Mouse (Mus musculus) liver, embryonic 15.5 days (tissue): ENCODE measurements around the gene Gm20458. TPM values are rescaled to one million over a fixed set of nuclear protein-coding genes. Genes with fewer than 3 reads are reported as not detected.

Experiments
- ATAC-seq: fragments of 200-750 bp; cut with Nextera tagmentation; 2 replicates; pipeline ENCODE4 v1.8.0; 2017; ENCODE audit warnings: moderate number of reproducible peaks, mild to moderate bottlenecking, moderate library complexity; ENCODE audit not compliant: insufficient read depth
- H3K27ac ChIP-seq: fragments of 300-500 bp; sonication (generic); replicated peaks from 2 replicates; pipeline ENCODE4 v1.5.1; 2015; ENCODE audit warnings: mild to moderate bottlenecking, inconsistent platforms
- H3K27me3 ChIP-seq: fragments of 300-500 bp; sonication (generic); 2 replicates; pipeline ENCODE4 v1.6.1; 2015; ENCODE audit warnings: mild to moderate bottlenecking, inconsistent platforms
- H3K36me3 ChIP-seq: fragments of 300-500 bp; sonication (generic); replicated peaks from 2 replicates; pipeline ENCODE4 v1.6.1; 2015; ENCODE audit warnings: moderate library complexity, mild to moderate bottlenecking, inconsistent platforms
- H3K4me1 ChIP-seq: fragments of 300-500 bp; sonication (generic); replicated peaks from 2 replicates; pipeline ENCODE4 v1.6.1; 2015; ENCODE audit warnings: inconsistent platforms
- H3K4me2 ChIP-seq: fragments of 300-500 bp; sonication (generic); 2 replicates; pipeline ENCODE4 v1.6.1; 2015; ENCODE audit warnings: moderate library complexity, mild to moderate bottlenecking, inconsistent platforms
- H3K4me3 ChIP-seq: fragments of 300-500 bp; sonication (generic); replicated peaks from 2 replicates; pipeline ENCODE4 v1.5.1; 2015; ENCODE audit warnings: mild to moderate bottlenecking, inconsistent platforms
- H3K9ac ChIP-seq: fragments of 300-500 bp; sonication (generic); 2 replicates; pipeline ENCODE4 v1.6.1; 2015; ENCODE audit warnings: moderate library complexity, mild to moderate bottlenecking, inconsistent platforms
- H3K9me3 ChIP-seq: fragments of 300-500 bp; sonication (generic); replicated peaks from 2 replicates; pipeline ENCODE4 v1.6.1; 2016; ENCODE audit warnings: inconsistent platforms
- WGBS: fragments of 180-500 bp; shearing (Covaris S2); methylation state at CpG from one replicate; pipeline ENCODE4 v1.1.7; 2015; ENCODE audit warnings: mixed read lengths; ENCODE audit not compliant: insufficient replicate concordance; 5-methylcytosine and 5-hydroxymethylcytosine counted together
- polyA plus RNA-seq: library from polyadenylated mRNA; unstranded; fragments of >200 nt; fragmentation: Nextera tagmentation; extraction: Ambion mirVana; gene quantifications from 2 replicates; pipeline ENCODE4 v1.2.1, GENCODE M21; 2015

Gene Gm20458
- polyA plus RNA-seq, 1 experiment from 2014 or later, result 5.0 TPM

- 61% methylated on average over 5 of the region's 5 CpGs for WGBS
- Histone ChIP-seq H3K27me3 (peaks cover 12% of the 10 kb centered on the region; the same call in 1 of the 2 replicates), H3K27ac (no peak overlapping the region), H3K9ac (no peak overlapping the region), H3K9me3 (no peaks in the 10 kb centered on the region), H3K4me3 (no peak overlapping the region), H3K36me3 (peaks cover 39% of the 10 kb centered on the region), H3K4me2 (no peak overlapping the region), H3K4me1 (no peaks in the 10 kb centered on the region)
- no peak for ATAC-seq
Measured at GRCm38 (mm10) chr2:164425401-164425800, 35.4 kb upstream of the Gm20458 start.

DNA sequence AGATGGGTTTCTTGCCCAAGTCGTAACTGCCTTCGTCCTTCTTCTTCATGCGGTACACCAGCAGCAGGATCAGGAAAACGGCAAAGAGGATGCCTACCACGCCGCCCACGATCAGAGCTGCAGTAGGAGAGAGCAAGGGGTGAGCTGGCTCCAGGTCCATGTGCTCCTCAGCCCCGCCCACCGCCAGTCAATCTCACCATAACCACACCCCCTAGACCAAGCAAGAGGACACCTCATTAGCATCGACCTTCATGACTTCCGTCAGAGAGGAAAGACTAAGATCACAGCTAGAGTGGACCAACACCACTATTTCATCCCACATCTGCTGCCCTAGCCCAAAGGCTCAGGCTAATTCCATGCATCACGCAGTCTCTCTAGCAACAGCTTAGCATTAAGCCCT, 34.6 kb upstream of the Gm20458 start:
- 11% methylated on average over 12 of the region's 12 CpGs for WGBS
- ATAC-seq, result no peak

DNA sequence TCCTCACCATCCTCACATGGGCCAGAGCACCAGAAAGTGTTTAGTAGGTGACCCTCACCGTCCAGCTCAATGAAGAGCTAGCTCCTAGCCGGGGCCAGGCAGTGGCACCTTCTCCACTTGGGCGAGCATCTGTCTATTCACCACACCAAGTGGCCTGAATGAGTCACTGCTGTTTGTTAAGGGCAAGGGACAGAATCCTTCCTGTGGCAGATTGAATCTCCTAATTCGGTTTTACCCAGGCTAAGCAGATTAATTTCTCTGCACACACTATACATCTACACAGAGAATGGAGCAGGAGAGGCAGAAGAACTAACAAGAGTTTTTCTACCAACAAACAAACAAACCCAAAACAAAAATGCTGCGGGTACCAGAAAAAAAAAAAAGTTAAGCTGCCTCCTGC, 33.8 kb upstream of the Gm20458 start:
- H3K9ac ChIP-seq, result no peak overlapping the region
- H3K36me3 ChIP-seq, result peaks cover 39% of the 10 kb centered on the region
- H3K4me3 ChIP-seq, result no peak overlapping the region
- no peak overlapping the region for H3K4me2 ChIP-seq
- no peak for ATAC-seq
- H3K27me3 ChIP-seq, result peaks cover 17% of the 10 kb centered on the region; the same call in 1 of the 2 replicates
- no peaks in the 10 kb centered on the region for H3K9me3 ChIP-seq
- WGBS, result 50% methylated on average over 5 of the region's 5 CpGs
- H3K4me1 ChIP-seq, result peaks cover 4% of the 10 kb centered on the region; the same call in 1 of the 2 replicates
- H3K27ac ChIP-seq, result no peak overlapping the region

More for the DNA sequence above, 34.6 kb upstream of the Gm20458 start:
- H3K36me3 ChIP-seq, result peaks cover 39% of the 10 kb centered on the region
- no peaks in the 10 kb centered on the region for H3K9me3 ChIP-seq
- H3K4me3 ChIP-seq, result no peak overlapping the region
- no peak overlapping the region for H3K9ac ChIP-seq
- H3K4me2 ChIP-seq, result no peak overlapping the region
- no peaks in the 10 kb centered on the region; the same call in 1 of the 2 replicates for H3K4me1 ChIP-seq
- H3K27me3 ChIP-seq, result peaks cover 12% of the 10 kb centered on the region; the same call in 1 of the 2 replicates
- no peak overlapping the region for H3K27ac ChIP-seq

DNA sequence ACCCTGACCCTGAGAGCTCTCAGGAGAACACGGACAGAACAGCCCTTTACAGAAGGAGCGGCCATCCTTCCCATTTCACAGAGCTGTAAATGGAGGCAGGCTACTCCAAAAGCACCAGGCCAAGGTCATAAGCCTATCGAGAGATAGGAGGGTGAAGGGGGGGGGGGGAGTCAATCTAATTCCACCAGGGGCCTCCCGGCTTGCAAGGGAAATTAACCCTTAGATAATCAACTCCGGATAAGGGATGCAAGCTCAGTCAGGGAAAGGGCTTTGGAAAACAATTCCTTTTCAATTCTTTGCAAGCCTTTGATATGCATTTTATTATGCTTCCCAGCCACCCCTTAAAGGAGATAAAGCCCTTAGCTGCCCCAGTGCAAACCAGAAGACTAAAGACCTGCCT, 32.3 kb upstream of the Gm20458 start:
- H3K4me2 ChIP-seq, result no peak overlapping the region
- H3K4me1 ChIP-seq, result peaks cover 4% of the 10 kb centered on the region; the same call in 1 of the 2 replicates
- no peaks in the 10 kb centered on the region for H3K9me3 ChIP-seq
- H3K4me3 ChIP-seq, result no peak overlapping the region
- H3K36me3 ChIP-seq, result peaks cover 39% of the 10 kb centered on the region
- no peak overlapping the region for H3K9ac ChIP-seq
- peaks cover 20% of the 10 kb centered on the region; the same call in 1 of the 2 replicates for H3K27me3 ChIP-seq
- no peak for ATAC-seq
- no peak overlapping the region for H3K27ac ChIP-seq
- WGBS, result 32% methylated on average over 5 of the region's 5 CpGs

DNA sequence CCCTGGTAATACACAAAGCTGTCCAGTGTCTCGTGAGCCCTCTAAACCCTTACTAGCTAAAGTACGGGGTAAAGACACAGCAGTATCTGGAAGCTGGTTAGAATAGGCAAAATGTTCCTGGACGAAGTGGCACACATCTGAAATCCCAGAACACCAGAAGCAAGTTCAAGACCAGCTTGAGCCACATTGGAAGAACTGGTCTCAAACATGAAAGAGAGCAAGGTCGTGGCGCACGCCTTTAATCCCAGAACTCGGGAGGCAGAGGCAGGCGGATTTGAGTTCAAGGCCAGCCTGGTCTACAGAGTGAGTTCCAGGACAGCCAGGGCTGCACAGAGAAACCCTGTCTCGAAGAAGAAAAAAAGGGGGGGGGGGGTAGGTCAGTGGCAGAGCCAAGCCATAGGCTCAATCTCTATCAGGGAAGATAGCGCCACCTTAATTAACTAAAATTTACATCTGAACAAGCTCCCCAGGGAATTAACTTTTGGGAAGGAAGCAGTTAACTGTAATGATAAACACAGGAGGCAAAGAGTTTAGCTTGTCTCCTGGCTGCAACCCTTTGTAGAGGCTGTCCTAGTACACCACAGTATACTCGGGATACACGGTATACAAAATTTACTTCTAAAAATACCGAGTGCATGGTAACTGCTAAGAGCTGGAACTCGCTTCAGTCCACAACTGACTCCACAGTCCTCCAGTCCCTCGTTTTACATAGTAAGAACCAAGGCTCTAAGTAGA, 30.7 kb upstream of the Gm20458 start:
- Histone ChIP-seq H3K4me1 (peaks cover 4% of the 10 kb centered on the region), H3K27me3 (peaks cover 22% of the 10 kb centered on the region; the same call in 1 of the 2 replicates), H3K27ac (no peak overlapping the region; the same call in 1 of the 2 replicates), H3K4me3 (no peak overlapping the region), H3K4me2 (no peak overlapping the region), H3K9me3 (no peaks in the 10 kb centered on the region), H3K9ac (no peak overlapping the region), H3K36me3 (peaks cover 29% of the 10 kb centered on the region; the same call in 1 of the 2 replicates)
- 34% methylated on average over 15 of the region's 15 CpGs for WGBS
- no peak for ATAC-seq

DNA sequence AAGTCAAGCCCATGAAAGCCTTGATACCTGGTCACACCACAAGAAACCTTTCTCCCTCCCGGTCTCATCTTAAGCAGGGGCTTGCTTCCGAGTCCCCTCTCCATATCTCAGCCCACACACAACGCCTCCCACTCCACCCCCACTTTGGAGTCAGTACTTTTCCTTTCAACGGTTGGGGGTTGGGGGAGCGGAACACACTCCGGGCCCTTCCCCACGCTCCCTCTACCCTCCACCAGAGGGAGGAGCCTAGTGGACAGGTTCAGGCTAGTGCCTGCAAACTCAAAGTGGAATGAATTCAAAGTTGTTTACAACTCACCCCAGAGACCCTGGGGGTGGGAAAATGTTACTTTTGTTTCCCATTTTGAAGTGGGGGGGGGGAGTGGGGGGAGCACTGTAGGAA, 30.1 kb upstream of the Gm20458 start:
- WGBS, result 9% methylated on average over 7 of the region's 7 CpGs
- Histone ChIP-seq H3K4me2 (no peak overlapping the region), H3K27ac (no peak overlapping the region; the same call in 1 of the 2 replicates), H3K4me3 (no peak overlapping the region), H3K4me1 (peaks cover 4% of the 10 kb centered on the region), H3K36me3 (peaks cover 25% of the 10 kb centered on the region; the same call in 1 of the 2 replicates), H3K9ac (no peak overlapping the region), H3K27me3 (peaks cover 22% of the 10 kb centered on the region; the same call in 1 of the 2 replicates), H3K9me3 (no peaks in the 10 kb centered on the region)
- ATAC-seq, result no peak

DNA sequence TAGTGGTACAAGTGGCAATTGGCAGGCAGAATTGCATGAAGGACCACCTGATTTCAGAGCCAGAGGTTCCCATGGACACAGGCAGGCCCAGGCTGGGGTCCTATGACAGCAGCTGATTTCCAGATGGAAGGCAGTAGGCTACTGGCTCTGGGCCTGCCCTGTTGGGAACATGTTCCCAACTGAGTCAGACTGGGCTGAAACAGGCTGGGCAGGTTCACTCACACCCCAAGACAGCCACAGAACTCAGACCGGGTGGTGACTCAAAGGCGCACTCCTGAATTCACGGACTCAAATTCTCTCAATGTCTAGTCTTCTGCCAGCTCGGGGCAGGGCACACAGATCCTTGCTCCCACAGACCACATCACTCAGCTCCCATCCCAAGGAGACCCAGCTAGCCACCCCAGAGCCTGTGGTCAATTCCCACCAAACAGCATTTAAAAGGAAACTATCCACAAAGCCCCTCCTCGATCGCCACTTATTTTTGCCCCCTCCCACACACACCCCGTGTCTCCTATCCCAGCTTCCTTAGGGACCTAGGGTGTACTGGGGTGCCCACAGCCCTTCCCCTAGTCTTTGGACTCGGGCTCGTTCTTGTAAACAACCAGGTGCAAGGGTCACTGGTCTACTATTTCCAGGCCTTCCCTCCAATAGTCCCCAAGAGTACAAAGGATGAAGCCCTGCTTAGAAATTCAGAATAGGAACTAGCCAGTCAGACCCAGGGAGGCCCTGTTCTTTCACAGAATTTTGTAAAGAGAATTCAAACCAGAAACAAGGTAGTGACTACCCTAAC, 28.9 kb upstream of the Gm20458 start:
- ATAC-seq, result peak; percentile 61

GRCm38 (mm10) chr2:164432541-164433191, 28.1 kb upstream of the Gm20458 start:
- Histone ChIP-seq H3K4me3 (peak overlapping the region; percentile 2; the same call in 1 of the 2 replicates), H3K27ac (peak overlapping the region; percentile 81), H3K4me1 (peaks cover 11% of the 10 kb centered on the region), H3K27me3 (peaks cover 31% of the 10 kb centered on the region; the same call in 1 of the 2 replicates), H3K4me2 (peak overlapping the region; percentile 46), H3K9ac (no peak overlapping the region), H3K36me3 (peaks cover 15% of the 10 kb centered on the region; the same call in 1 of the 2 replicates), H3K9me3 (no peaks in the 10 kb centered on the region)
- WGBS, result 22% methylated on average over 22 of the region's 22 CpGs
- peak; percentile 4; the same call in 1 of the 2 replicates for ATAC-seq

More for the DNA sequence above, 28.9 kb upstream of the Gm20458 start:
- Histone ChIP-seq H3K9ac (no peak overlapping the region), H3K4me2 (peak overlapping the region; percentile 46), H3K36me3 (peaks cover 21% of the 10 kb centered on the region; the same call in 1 of the 2 replicates), H3K27ac (peak overlapping the region; percentile 81), H3K4me1 (peaks cover 11% of the 10 kb centered on the region), H3K9me3 (no peaks in the 10 kb centered on the region), H3K27me3 (peaks cover 29% of the 10 kb centered on the region; the same call in 1 of the 2 replicates), H3K4me3 (no peak overlapping the region)
- WGBS, result 46% methylated on average over 9 of the region's 9 CpGs

DNA sequence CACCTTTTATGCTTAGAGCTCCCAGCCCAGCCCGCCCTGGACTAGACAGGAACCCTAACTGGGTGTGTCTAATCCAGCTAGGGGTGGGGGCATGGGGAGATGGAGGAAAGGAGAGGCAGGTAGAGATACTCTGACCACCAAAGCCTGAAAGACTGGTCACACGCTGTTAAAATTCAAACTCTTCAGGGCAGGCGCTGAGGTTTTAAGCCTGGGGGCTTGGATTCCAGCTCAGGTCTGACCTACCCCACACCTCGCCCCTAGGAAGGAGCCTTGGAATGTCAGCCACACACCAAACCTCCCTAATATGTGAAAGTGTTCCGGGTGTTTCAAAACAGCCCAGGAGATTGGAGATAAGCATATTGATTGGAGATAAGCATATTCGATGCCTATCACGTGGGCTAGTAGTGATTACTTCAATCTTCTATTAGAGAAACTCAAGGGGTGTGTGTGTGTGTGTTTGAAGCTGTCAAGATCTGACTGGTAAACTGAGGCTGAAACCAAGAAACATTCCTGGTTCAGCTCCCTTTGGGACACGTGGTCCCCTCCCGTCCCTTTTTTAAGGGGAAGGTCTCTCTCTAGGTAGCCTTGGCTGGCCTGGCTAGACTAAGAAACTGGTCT, 27.4 kb upstream of the Gm20458 start:
- ATAC-seq, result no peak
- no peak overlapping the region for H3K9ac ChIP-seq
- peaks cover 11% of the 10 kb centered on the region for H3K4me1 ChIP-seq
- H3K4me2 ChIP-seq, result peak overlapping the region; percentile 46
- peaks cover 31% of the 10 kb centered on the region; the same call in 1 of the 2 replicates for H3K27me3 ChIP-seq
- no peak overlapping the region for H3K4me3 ChIP-seq
- H3K27ac ChIP-seq, result peak overlapping the region; percentile 81
- WGBS, result 47% methylated on average over 9 of the region's 9 CpGs
- H3K36me3 ChIP-seq, result peaks cover 9% of the 10 kb centered on the region; the same call in 1 of the 2 replicates
- no peaks in the 10 kb centered on the region for H3K9me3 ChIP-seq

GRCm38 (mm10) chr2:164434681-164435080, 26.1 kb upstream of the Gm20458 start:
- WGBS, result 38% methylated on average over 3 of the region's 3 CpGs
- Histone ChIP-seq H3K4me2 (peak overlapping the region; percentile 13; the same call in 1 of the 2 replicates), H3K36me3 (no peaks in the 10 kb centered on the region), H3K27me3 (peaks cover 20% of the 10 kb centered on the region; the same call in 1 of the 2 replicates), H3K4me3 (no peak overlapping the region), H3K9me3 (no peaks in the 10 kb centered on the region), H3K4me1 (peaks cover 11% of the 10 kb centered on the region), H3K27ac (0 out of 2 replicates have a peak overlapping the region, but pooled peaks have one; percentile 2), H3K9ac (no peak overlapping the region)
- ATAC-seq, result no peak
